ENCODE assay signal across 9 mouse cellular contexts in the genomic region with DNA sequence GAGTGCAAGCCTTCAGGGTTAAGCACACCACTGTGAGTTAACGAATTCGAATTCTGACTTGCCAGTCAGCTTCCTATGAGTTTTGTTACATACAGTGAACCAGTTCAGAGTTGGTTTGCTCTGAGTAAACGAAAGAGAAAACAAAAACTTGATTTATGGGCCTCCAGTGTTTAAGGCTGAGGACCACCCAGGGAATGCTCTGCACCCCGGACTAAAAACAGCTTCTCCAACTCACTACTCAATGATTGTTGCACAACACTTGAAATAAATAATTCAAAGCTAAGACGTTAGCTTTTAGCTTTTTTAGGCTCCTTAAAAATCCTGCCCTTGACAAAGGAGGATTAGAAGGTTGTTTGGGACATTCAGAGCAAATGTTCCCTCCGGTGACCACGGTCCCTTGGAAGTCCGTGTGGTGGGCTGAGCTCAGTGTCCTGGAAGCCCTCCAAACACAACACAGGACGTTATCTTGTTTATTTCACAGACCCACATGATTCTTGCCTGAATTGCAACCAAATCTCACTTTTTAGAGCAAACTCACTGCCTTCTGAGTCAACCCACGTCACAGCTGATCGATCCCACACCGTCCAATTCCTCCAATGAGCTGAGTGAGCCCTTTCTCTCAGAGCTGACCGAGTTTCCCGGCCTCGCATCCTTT. TPM values are rescaled to one million over a fixed set of nuclear protein-coding genes. Genes with fewer than 3 reads are reported as not detected.
DNase-seq lines count a peak whose midpoint lies in the region; ATAC-seq lines count a peak whose summit lies in the region.
"Had no signal": no experiment of that assay in that cellular context is flagged by ENCODE, and none has a peak within 500 bp of the region (broad histone marks: within the 10 kb centered on the region; RNA-seq: fewer than 3 reads in every experiment).

No protein-coding gene starts in this region.

- no peaks in the 10 kb centered on the region for H3K27me3 ChIP-seq in embryonic facial prominence, embryonic 13.5 days
- no peaks in the 10 kb centered on the region for H3K27me3 ChIP-seq in embryonic facial prominence, embryonic 10.5 days (replicated peaks; ENCODE audit: low read depth, poor library complexity, severe bottlenecking)
- no peaks in the 10 kb centered on the region for H3K27me3 ChIP-seq in lung, embryonic 16.5 days (ENCODE audit: control insufficient read depth, insufficient read depth, low read depth, low read length)

- no peak for ATAC-seq in embryonic facial prominence, embryonic 13.5 days (ENCODE audit: insufficient number of reproducible peaks, insufficient read depth, low FRiP score, low TSS enrichment, low read depth)
- peak; percentile 51 for ATAC-seq in lung, embryonic 16.5 days (ENCODE audit: low read depth)

- H3K27ac ChIP-seq in embryonic facial prominence, embryonic 13.5 days = peak overlapping the region; percentile 48; the same call in 1 of the 2 replicates
- no peak overlapping the region for H3K27ac ChIP-seq in embryonic facial prominence, embryonic 10.5 days (replicated peaks)
- peak overlapping the region; percentile 68 for H3K27ac ChIP-seq in lung, embryonic 16.5 days (ENCODE audit: low read length)

- peaks cover 60% of the 10 kb centered on the region for H3K4me1 ChIP-seq in embryonic facial prominence, embryonic 13.5 days
- H3K4me1 ChIP-seq in embryonic facial prominence, embryonic 10.5 days = peaks cover 63% of the 10 kb centered on the region
- H3K4me1 ChIP-seq in lung, embryonic 16.5 days (replicated peaks; ENCODE audit: control insufficient read depth, insufficient read depth, low read length) = peaks cover 53% of the 10 kb centered on the region

- no peak overlapping the region for H3K4me3 ChIP-seq in embryonic facial prominence, embryonic 13.5 days
- H3K4me3 ChIP-seq in embryonic facial prominence, embryonic 10.5 days = no peak overlapping the region
- H3K4me3 ChIP-seq in lung, embryonic 16.5 days (ENCODE audit: low read length) = no peak overlapping the region

- peaks cover 18% of the 10 kb centered on the region; the same call in 1 of the 2 replicates for H3K36me3 ChIP-seq in embryonic facial prominence, embryonic 13.5 days
- no peaks in the 10 kb centered on the region; the same call in 1 of the 2 replicates for H3K36me3 ChIP-seq in embryonic facial prominence, embryonic 10.5 days (replicated peaks)
- H3K36me3 ChIP-seq in lung, embryonic 16.5 days (ENCODE audit: control insufficient read depth, insufficient read depth, low read length) = no peaks in the 10 kb centered on the region

- intact Hi-C loops in heart, postnatal 10 days (cut with DNase I) = no loop called here

- H3K9me3 ChIP-seq in embryonic facial prominence, embryonic 13.5 days = no peaks in the 10 kb centered on the region
- H3K9me3 ChIP-seq in embryonic facial prominence, embryonic 10.5 days = no peaks in the 10 kb centered on the region
- no peaks in the 10 kb centered on the region for H3K9me3 ChIP-seq in lung, embryonic 16.5 days (ENCODE audit: control insufficient read depth, low read length)

- DNase-seq in embryonic facial prominence, embryonic 10.5 days (ENCODE audit: low spot score) = no peak
- DNase-seq in adrenal gland, postnatal 36 days = peak; percentile 32 to 55
- peak; percentile 63 to 66 for DNase-seq in heart, postnatal 10 days
- DNase-seq in left cerebral cortex, adult 18-20 months (ENCODE audit: low spot score in 2 of 2) = no peak
- DNase-seq in frontal cortex, postnatal 36 days (ENCODE audit: low spot score in 2 of 2) = no peak
- DNase-seq in layer of hippocampus, adult 9-10 months (ENCODE audit: low spot score) = no peak
- DNase-seq: cerebellum, adult 11 months had no signal

- 81% methylated on average over 15 of the region's 15 CpGs for WGBS in embryonic facial prominence, embryonic 13.5 days
- 87% methylated on average over 15 of the region's 15 CpGs for WGBS in embryonic facial prominence, embryonic 10.5 days
- 45% methylated on average over 15 of the region's 15 CpGs for WGBS in lung, embryonic 16.5 days

- H3K4me2 ChIP-seq in embryonic facial prominence, embryonic 13.5 days = no peak overlapping the region
- peak overlapping the region; percentile 31; the same call in 1 of the 2 replicates for H3K4me2 ChIP-seq in lung, embryonic 16.5 days (ENCODE audit: low read depth, low read length)

- no peak overlapping the region for H3K9ac ChIP-seq in embryonic facial prominence, embryonic 13.5 days
- H3K9ac ChIP-seq in lung, embryonic 16.5 days (ENCODE audit: low read length) = no peak overlapping the region

RNA-seq across cellular contexts. Expression of a gene that starts 38.8 kb away (rescaled TPM):
- polyA plus RNA-seq in embryonic facial prominence, embryonic 13.5 days (2015; fragmentation: Nextera tagmentation; extraction: Ambion mirVana) = 12.2 and 14.6 TPM in 2 replicates
- polyA plus RNA-seq in embryonic facial prominence, embryonic 10.5 days (2016; fragmentation: Nextera tagmentation; extraction: Ambion mirVana) = 4.2 and 5.4 TPM in 2 replicates
- 10 to 100 TPM; 12.2 to 39.6 TPM for total RNA-seq in adrenal gland, postnatal 36 days (2021)
- 10 to 100 TPM; 26.1 to 31.3 TPM for total RNA-seq in heart, postnatal 10 days (2021)
- polyA plus RNA-seq in lung, embryonic 16.5 days (2015; fragmentation: Nextera tagmentation; extraction: Ambion mirVana) = 11.4 and 11.8 TPM in 2 replicates
- total RNA-seq in left cerebral cortex, adult 18-20 months (2021) = 10 to 100 TPM; 46.1 to 46.4 TPM

Comparison
In these comparisons a context has a peak if more than half of its experiments do, and no peak if none do; other contexts are left out.
1. DNase-seq: peak in adrenal gland, postnatal 36 days (2 of 2) and heart, postnatal 10 days (2 of 2); none in embryonic facial prominence, embryonic 10.5 days (single experiment), left cerebral cortex, adult 18-20 months (0 of 2), frontal cortex, postnatal 36 days (0 of 2) and layer of hippocampus, adult 9-10 months (single experiment).